Mouse (Mus musculus) midbrain, postnatal 0 days (tissue): Measurements from ENCODE around the gene Thrsp. TPM values are rescaled to one million over a fixed set of nuclear protein-coding genes. Genes with fewer than 3 reads are reported as not detected.
A peak's percentile ranks its signal among the peaks of the same experiment; 100 is the strongest.
"Not testable (repeated sequence)": the region's sequence is repeated elsewhere in the genome, so short reads cannot be mapped to it uniquely, and the experiment has no call there.

Experiments used
- ATAC-seq: fragments of 200-750 bp; cut with Nextera tagmentation; 2 replicates; pipeline ENCODE4 v1.8.0; 2017; ENCODE audit warnings: moderate number of reproducible peaks, mild to moderate bottlenecking, moderate TSS enrichment, moderate library complexity; ENCODE audit not compliant: low FRiP score
- DNase-seq: peaks from one replicate; pipeline ENCODE4 v3.0.0-alpha.2; 2015; ENCODE audit warnings: low spot score
- H3K27ac ChIP-seq: fragments of 300-500 bp; sonication (generic); 2 replicates; pipeline ENCODE4 v1.5.1; 2014; ENCODE audit warnings: low read depth, mild to moderate bottlenecking, low read length, mixed read lengths
- H3K27me3 ChIP-seq: fragments of 300-500 bp; sonication (generic); 2 replicates; pipeline ENCODE4 v1.6.1; 2014; ENCODE audit warnings: low read length, control low read depth, mixed read lengths; ENCODE audit not compliant: insufficient read depth
- H3K36me3 ChIP-seq: fragments of 300-500 bp; sonication (generic); 2 replicates; pipeline ENCODE4 v1.6.1; 2014; ENCODE audit warnings: low read length, control low read depth, mixed read lengths; ENCODE audit not compliant: insufficient read depth
- H3K4me1 ChIP-seq: fragments of 300-500 bp; sonication (generic); 2 replicates; pipeline ENCODE4 v1.6.1; 2014; ENCODE audit warnings: mild to moderate bottlenecking, control low read depth, antibody characterized with exemption, low read length, mixed read lengths; ENCODE audit not compliant: insufficient read depth
- H3K4me2 ChIP-seq: fragments of 300-500 bp; sonication (generic); 2 replicates; pipeline ENCODE4 v1.6.1; 2014; ENCODE audit warnings: low read depth, mild to moderate bottlenecking, low read length, mixed read lengths; ENCODE audit not compliant: poor library complexity, severe bottlenecking
- H3K4me3 ChIP-seq: fragments of 300-500 bp; sonication (generic); 2 replicates; pipeline ENCODE4 v1.5.1; 2014; ENCODE audit warnings: low read depth, mild to moderate bottlenecking, low read length, moderate library complexity
- H3K9ac ChIP-seq: fragments of 300-500 bp; sonication (generic); replicated peaks from 2 replicates; pipeline ENCODE4 v1.6.1; 2014; ENCODE audit warnings: mild to moderate bottlenecking, low read length, moderate library complexity, mixed read lengths; ENCODE audit not compliant: poor library complexity, severe bottlenecking
- H3K9me3 ChIP-seq: fragments of 300-500 bp; sonication (generic); 2 replicates; pipeline ENCODE4 v1.6.1; 2016; ENCODE audit warnings: low read length, control low read depth
- CTCF ChIP-seq: IDR thresholded peaks from 2 replicates; pipeline ENCODE4 v1.5.1; 2016; ENCODE audit warnings: antibody characterized with exemption, mild to moderate bottlenecking
- WGBS: fragments of 180-500 bp; shearing (Covaris S2); extraction: QIAGEN DNeasy Blood & Tissue Kit; methylation state at CpG from one replicate; pipeline ENCODE4 v1.1.7; 2014; 5-methylcytosine and 5-hydroxymethylcytosine counted together
- polyA plus RNA-seq: library from polyadenylated mRNA; unstranded; fragments of >200 nt; fragmentation: Nextera tagmentation; extraction: Ambion mirVana; gene quantifications from 2 replicates; pipeline ENCODE4 v1.2.1, GENCODE M21; 2015
- total RNA-seq: library from RNA; depleted of rRNA; stranded (reverse); fragments of >200 nt; gene quantifications from 2 replicates; pipeline ENCODE4 v1.2.3, GENCODE M21; 2014

Thrsp gene
- total and polyA plus RNA-seq, 2 experiments from 2014 or later, result 1.6 to 1.7 TPM

DNA sequence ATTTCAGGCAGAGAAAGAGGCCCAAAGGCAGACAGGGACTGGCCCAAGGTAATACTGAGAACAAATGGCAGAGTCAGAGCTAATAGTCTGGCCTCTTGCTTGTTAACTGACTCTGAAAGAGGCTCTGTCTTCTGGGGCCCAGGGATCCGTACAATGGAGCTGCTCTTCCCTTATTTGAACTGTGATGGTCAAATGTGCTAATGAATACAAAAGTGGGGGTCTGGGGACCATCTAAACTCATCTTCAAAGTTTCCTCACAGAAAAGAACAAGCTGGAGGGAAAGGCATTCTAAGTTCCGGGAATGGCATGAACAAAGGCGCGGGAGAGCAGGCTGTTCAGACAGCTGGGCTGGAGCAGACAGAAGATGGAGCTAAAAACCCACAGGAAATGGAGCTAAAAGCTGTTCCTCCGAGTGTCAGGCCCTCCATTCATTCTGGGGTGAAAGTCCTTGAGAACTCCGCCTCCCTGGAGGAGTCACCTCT, 29.6 kb upstream of the Thrsp start:
- H3K27me3 ChIP-seq, result no peaks in the 10 kb centered on the region
- 46% methylated on average over 6 of the region's 6 CpGs for WGBS
- ATAC-seq, result peak; percentile 75

GRCm38 (mm10) chr7:97446171-97446925, 28.8 kb upstream of the Thrsp start:
- peak; percentile 98 for DNase-seq
- Histone ChIP-seq H3K4me1 (no peaks in the 10 kb centered on the region), H3K27me3 (no peaks in the 10 kb centered on the region), H3K36me3 (no peaks in the 10 kb centered on the region), H3K9me3 (no peaks in the 10 kb centered on the region), H3K4me3 (no peak overlapping the region), H3K4me2 (no peak overlapping the region), H3K27ac (peak overlapping the region; percentile 69), H3K9ac (no peak overlapping the region)
- TF ChIP-seq CTCF, result 0 out of 2 replicates have a peak, but pooled peaks have one; percentile 10
- peak; percentile 94 for ATAC-seq
- WGBS, result 16% methylated on average over 6 of the region's 6 CpGs

More for the DNA sequence above, 29.6 kb upstream of the Thrsp start:
- DNase-seq, result peak; percentile 69
- H3K4me2 ChIP-seq, result no peak overlapping the region
- TF ChIP-seq CTCF, result peak; percentile 44
- no peak overlapping the region for H3K9ac ChIP-seq
- H3K9me3 ChIP-seq, result no peaks in the 10 kb centered on the region
- H3K27ac ChIP-seq, result peak overlapping the region; percentile 69
- no peaks in the 10 kb centered on the region for H3K36me3 ChIP-seq
- no peak overlapping the region for H3K4me3 ChIP-seq
- no peaks in the 10 kb centered on the region for H3K4me1 ChIP-seq

DNA sequence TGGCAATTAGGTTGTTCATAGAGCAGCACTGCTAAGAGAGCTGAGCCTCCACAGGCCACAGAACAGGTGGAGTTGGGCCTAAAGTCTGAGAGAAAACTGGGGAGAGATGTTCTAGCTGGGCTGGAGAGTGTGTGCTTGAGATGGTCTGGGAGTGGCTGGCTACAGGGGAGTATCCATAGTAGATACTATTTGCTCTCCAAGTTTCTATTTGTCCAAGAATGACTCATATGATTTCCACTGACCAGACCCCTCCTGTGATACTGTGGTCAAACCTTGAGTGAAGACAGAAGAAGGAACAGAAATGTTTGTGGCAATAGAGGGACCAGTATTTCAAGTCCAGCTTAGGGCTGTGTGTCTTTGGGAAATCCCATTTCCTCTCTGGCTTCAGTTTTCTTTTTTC, 21.5 kb upstream of the Thrsp start:
- Histone ChIP-seq H3K9ac (no peak overlapping the region), H3K27ac (no peak overlapping the region), H3K36me3 (no peaks in the 10 kb centered on the region), H3K4me1 (no peaks in the 10 kb centered on the region), H3K9me3 (no peaks in the 10 kb centered on the region), H3K4me2 (no peak overlapping the region), H3K4me3 (no peak overlapping the region), H3K27me3 (no peaks in the 10 kb centered on the region)
- DNase-seq (no peak), ATAC-seq (no peak)
- no peak for TF ChIP-seq CTCF

DNA sequence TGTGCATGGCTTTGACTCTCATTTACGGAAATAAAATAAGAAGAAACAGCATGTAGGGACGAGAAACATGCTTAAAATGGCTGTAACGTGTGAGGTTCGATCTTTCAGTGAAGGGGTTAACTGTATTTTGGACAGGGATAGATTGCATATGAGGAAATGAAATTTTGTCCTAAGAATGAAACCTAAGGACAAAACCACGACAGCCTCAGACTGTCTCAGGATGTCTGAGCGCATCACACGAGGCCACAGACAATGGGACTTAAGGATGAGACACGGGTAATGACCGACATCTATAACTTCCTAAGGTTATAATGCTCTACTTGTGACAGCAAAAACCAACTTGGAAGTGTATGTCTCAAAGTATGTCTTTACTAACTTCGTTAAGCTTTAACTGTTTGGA, 17.0 kb upstream of the Thrsp start:
- Histone ChIP-seq H3K27me3 (no peaks in the 10 kb centered on the region), H3K36me3 (no peaks in the 10 kb centered on the region), H3K4me3 (no peak overlapping the region), H3K4me2 (no peak overlapping the region), H3K4me1 (no peaks in the 10 kb centered on the region; the same call in 1 of the 2 replicates), H3K27ac (no peak overlapping the region), H3K9me3 (no peaks in the 10 kb centered on the region), H3K9ac (no peak overlapping the region)
- DNase-seq (no peak), ATAC-seq (no peak)
- no peak for TF ChIP-seq CTCF
- 80% methylated on average over 10 of the region's 10 CpGs for WGBS

- H3K27me3 ChIP-seq, DNase-seq, H3K4me2 ChIP-seq, H3K4me1 ChIP-seq, H3K4me3 ChIP-seq, H3K9me3 ChIP-seq, ATAC-seq, H3K9ac ChIP-seq, H3K36me3 ChIP-seq, H3K27ac ChIP-seq: not testable (repeated sequence)
- WGBS, result 64% methylated on average over 3 of the region's 3 CpGs
Measured at GRCm38 (mm10) chr7:97433517-97433916, 16.0 kb upstream of the Thrsp start.

GRCm38 (mm10) chr7:97429705-97430104, 12.2 kb upstream of the Thrsp start:
- Histone ChIP-seq H3K4me1 (no peaks in the 10 kb centered on the region; the same call in 1 of the 2 replicates), H3K9me3 (no peaks in the 10 kb centered on the region), H3K4me3 (no peak overlapping the region), H3K9ac (no peak overlapping the region), H3K36me3 (no peaks in the 10 kb centered on the region), H3K27me3 (no peaks in the 10 kb centered on the region), H3K4me2 (no peak overlapping the region), H3K27ac (no peak overlapping the region)
- 2% methylated on average over 5 of the region's 5 CpGs for WGBS
- no peak for TF ChIP-seq CTCF
- ATAC-seq, result 0 out of 2 replicates have a peak, but pooled peaks have one; percentile 55
- DNase-seq, result peak; percentile 84
